Mouse (Mus musculus) layer of hippocampus, adult 18-20 months (tissue): ENCODE results near the gene Creb1. TPM values are rescaled to one million over a fixed set of nuclear protein-coding genes. Genes with fewer than 3 reads are reported as not detected.
A peak's percentile ranks its signal among the peaks of the same experiment; 100 is the strongest.
"Not testable (repeated sequence)": the region's sequence is repeated elsewhere in the genome, so short reads cannot be mapped to it uniquely, and the experiment has no call there.

Source experiments
- DNase-seq, 2 experiments: peaks; one replicate each; pipeline ENCODE4 v3.0.0; 2022; ENCODE audit warnings: low spot score in 2 of 2
- total RNA-seq, 2 experiments: library from RNA; stranded (reverse); gene quantifications; 2 replicates each; pipeline ENCODE4 v1.2.3; 2021

Creb1 gene
- total RNA-seq, 2 experiments from 2014 or later: 52.8 to 59.1 TPM

- no peak for DNase-seq
These were observed 6.5 kb downstream of the Creb1 start for GRCm38 (mm10) chr1:64538837-64539367.

GRCm38 (mm10) chr1:64543750-64544149, 11.3 kb downstream of the Creb1 start:
- DNase-seq: no peak

DNA sequence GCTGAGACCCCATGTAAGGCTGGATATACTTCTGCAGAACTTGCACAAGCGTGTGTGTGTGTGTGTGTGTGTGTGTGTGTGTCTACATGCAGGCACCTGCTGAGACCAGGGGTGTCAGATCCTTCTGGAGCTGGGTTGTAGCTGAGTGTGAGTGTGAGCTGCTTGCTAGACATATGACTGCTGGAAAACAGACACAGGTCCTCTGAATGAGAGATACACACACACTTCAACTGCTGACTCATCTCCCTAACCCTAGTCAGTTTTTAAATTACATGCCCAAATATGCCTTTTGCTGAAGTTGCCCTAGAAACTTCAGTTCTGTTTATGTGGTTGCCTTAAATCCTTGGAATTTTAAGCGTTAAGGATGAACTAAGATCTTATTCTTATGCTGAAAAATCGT, 13.6 kb downstream of the Creb1 start:
- no peak for DNase-seq

GRCm38 (mm10) chr1:64549380-64549779, 16.9 kb downstream of the Creb1 start:
- DNase-seq: no peak

- DNase-seq: no peak
These were observed 19.5 kb downstream of the Creb1 start for GRCm38 (mm10) chr1:64551908-64552307.

GRCm38 (mm10) chr1:64560105-64560504, 27.7 kb downstream of the Creb1 start:
- no peak for DNase-seq

DNA sequence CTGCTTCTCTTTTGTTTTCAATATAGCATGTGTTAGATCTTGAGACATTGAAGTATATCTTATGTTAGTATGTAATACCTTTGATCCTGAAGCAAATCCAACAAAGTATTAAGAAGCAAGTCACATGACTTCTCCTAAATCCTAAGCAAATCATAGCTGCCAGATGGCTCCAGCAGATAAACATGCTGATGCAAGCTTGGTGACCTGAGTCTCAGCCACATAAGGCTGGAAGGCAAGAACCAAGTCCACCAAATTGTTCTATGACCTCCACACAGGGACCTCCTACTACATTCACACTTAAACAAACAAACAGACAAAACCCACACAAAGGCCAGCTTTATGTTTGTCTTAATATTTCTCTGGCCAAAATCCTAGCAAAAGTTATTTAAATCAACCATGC, 35.8 kb downstream of the Creb1 start:
- no peak for DNase-seq

GRCm38 (mm10) chr1:64576022-64576421, 43.6 kb downstream of the Creb1 start:
- DNase-seq: no peak

DNA sequence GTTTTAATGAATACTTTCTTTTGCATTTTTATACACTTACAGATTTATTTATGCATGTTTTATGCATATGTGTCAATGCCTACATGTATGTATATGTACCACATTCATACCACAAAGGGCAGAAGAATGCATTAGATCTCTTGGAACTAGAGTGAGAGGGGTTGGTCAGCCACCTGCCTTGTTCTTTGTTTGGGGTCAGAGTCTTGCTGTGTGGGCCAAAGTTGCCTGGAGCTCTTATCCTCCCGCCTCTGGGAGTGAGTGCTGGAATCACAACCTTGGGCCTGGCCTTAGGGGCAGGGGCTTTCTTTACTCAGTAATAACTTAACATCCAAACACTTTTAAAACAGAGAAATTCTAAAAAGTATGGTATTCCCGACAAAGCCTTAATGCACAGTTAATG, 44.3 kb downstream of the Creb1 start:
- no peak for DNase-seq

DNA sequence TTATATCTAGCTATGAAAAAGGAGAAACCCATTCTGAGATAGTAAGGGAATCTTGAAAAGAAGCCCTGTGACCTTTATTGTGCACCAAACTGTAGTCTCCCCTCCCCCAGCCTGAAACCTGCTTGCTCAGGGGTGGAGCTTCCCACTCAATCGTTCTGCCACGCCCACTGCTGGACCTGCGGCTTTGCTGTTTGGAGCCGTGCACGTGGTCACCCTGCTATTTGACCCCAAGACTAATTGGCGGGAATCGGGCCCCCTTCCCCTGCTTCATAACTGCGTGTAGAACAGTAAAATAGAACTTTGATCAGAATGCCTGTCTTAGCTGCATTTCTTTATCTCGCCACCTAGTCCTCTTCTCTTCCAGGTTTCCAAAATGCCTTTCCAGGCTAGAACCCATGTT, 45.5 kb downstream of the Creb1 start:
- not testable (repeated sequence) for DNase-seq

DNA sequence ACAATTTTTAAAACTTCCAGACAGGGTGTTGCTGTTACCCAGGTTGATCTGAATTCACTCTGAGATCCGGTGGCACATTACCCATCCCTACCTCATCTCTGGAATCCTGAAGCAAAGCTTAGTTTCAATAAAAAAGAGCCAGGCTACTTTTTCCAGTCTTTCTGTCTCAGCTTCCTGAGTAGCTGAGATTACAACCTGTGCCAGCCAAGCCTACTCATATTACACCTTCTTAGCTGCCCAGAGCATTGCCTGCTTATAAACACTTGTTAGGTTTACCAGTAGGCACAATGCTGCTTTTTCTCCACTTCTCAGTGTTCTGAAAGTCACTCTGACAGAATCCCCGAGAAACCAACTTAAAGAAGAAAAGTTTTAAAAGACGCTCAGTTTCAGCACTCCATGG, 46.4 kb downstream of the Creb1 start:
- no peak for DNase-seq

DNA sequence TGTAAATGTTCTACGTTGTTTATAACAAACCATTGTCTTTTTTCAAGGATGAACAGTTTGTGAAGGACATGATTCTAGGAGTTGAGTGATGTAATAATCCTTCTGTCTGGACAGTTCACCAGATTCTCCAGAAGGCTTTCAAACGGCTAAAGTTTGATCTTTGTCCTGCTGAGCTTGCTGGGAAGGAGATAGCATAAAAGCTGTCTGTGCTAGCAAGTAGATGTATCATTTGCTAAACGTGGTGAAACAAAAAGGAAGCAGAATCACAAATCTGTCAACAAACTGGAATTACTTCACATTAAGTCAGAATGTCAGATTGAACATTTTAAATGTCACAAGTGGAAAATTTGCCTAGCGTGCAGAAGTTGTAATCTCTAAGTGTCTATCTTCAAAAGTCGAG, 66.5 kb downstream of the Creb1 start:
- DNase-seq: peak in 1 of 2 experiments; percentile 1

DNA sequence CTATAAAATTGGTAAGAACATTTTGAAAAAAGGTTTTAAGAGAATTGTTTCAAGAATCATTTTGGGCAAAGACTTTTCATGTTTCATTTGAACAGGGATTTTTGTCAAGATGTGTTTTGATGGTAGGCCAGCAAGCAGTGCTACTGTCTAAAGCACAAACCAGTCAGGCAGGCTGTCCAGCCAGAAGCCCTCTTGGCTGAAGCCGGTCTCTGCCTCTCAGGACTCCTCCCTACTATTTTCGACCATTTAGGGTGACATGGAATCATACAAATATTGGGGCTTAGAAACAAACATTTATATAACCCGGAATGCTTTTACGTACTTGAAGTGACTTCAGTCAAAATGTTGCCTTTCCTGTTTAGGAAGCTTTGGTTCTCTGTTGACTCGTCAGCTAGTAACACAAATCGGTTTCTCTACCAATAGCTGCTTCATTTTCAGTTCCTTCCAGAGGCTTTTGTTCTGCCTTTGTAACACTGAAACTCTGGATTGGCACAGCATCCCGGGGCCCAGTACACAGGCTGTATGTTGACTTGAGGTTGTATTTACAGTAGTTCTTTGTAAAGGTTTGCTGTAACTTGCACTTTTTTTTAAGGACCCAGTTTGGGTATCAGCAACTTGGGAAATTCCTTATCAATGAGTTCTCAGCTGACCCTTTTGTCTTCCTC, 68.1 kb downstream of the Creb1 start:
- peak in 1 of 2 experiments; percentile 5 for DNase-seq

GRCm38 (mm10) chr1:64601242-64601842, 68.9 kb downstream of the Creb1 start:
- DNase-seq: peak in 1 of 2 experiments; percentile 37

DNA sequence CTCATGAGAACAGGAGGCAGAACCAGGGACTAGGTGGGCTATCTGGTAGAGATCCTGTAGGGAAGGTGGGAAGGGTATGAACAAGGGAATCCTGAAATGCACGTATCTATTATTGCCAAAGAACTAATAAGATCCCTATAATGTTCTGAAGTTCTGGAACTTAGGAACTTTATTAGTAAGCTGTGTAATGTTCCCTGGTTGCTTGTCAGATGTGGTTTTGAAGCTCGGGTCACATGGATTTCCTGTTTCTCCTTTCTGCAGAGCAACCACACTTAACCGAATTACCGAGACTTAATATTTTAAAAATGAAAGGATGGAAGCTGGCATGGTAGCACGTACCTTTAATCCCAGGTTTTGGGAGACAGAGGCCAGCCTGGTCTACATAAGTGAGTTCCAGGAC, 70.9 kb downstream of the Creb1 start:
- no peak for DNase-seq

- no peak for DNase-seq
These were observed 76.7 kb downstream of the Creb1 start for GRCm38 (mm10) chr1:64609145-64609544.

- no peak for DNase-seq
These were observed 77.5 kb downstream of the Creb1 start for GRCm38 (mm10) chr1:64609976-64610375.

- no peak for DNase-seq
These were observed 81.9 kb downstream of the Creb1 start for GRCm38 (mm10) chr1:64614311-64614710.

DNA sequence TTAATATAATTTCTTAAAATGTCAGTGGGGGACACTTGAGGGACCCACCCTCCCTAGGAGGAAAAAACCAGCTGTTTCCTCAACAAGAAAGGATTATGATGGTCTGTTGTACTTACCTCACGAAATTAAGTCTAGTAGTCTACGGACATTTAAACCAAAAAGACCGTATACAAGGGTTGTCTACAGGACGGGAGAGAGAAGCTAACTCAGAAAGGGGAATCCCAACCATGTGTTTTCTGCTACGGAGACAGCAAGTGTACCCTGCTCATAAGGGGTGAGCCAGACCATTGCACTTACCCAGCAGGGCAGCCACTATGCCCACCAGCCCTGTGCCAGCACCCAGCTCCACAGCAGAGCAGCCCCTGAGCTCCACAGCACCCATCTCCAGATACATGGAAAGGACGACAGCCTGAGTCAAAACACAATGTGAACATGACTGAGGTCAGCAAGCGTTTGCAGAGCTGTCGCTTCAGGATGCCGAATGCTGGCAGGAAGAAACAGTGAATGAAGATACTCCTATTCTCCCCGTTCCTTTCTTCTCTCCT, 82.4 kb downstream of the Creb1 start:
- DNase-seq: no peak

DNA sequence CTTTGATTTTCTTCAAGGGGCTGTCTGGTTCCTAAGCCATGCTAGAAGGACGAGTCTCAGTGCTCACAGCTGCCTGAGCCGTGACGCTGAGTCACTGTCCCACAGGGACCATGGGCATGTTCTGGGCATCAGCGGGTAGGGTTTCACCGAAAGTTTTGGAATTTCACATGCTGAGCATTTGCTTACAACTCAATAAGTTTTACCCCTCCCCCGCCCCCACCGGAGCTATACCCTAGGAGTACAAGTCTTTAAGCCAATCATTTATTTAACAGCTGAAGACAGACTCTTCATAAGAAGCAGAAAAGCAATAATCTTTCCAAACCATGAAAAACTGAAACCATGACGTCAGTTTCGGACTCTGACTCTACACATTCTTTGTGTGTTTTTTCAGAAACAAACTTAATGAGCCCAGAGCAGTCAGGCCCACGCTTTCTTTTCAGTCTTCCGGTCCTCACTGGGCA, 83.1 kb downstream of the Creb1 start:
- DNase-seq: no peak

- no peak for DNase-seq
These were observed 83.6 kb downstream of the Creb1 start for GRCm38 (mm10) chr1:64616076-64616475.

- no peak for DNase-seq
These were observed 84.1 kb downstream of the Creb1 start for GRCm38 (mm10) chr1:64616531-64616880.
